Mouse (Mus musculus): ENCODE measurements at regions not wholly inside any gene's neighbourhood (a gene's known extent, or its start where the extent isn't known, plus 50 kb on each side); places are given as distances from the start of the nearest gene placed in this dataset.
A peak's percentile ranks its signal among the peaks of the same experiment; 100 is the strongest.

DNA sequence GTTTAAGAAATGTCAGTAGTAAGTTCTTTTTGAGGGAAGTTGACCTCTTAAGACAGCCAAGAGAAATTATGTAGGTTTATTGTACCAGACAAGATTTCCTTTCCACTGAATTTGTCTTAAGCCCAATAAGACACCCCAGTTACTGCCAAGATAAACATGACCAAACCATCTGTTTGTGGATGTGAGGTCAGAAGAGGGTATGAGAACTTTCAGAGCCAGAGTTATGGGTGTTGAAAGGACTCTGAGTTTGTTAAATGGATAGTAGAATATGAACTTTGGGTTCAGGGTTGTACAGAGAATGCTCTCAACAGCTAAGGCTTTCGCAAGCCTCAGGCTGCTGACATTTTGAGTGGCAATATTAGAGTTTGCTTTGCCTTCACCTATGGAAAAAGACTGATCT, 287.7 kb upstream of the Rarb start:
- in situ Hi-C loops (cut with MboI; ENCODE audit: low pct_ligation_motif_present, low pct_unique_long_range_greater_than_20kb, low sequenced_read_pairs) (no loop called here), dilution Hi-C loops (cut with MboI; ENCODE audit: extremely low pct_ligation_motif_present, extremely low pct_unique_long_range_greater_than_20kb, low sequenced_read_pairs) (no loop called here)
- H3K4me1 ChIP-seq (ENCODE audit: control insufficient read depth in 1 of 2, insufficient read depth in 2 of 2): peaks cover 0 to 36% of the 10 kb centered on the region in 2 experiments; a peak in 3 of 4 replicates
- DNase-seq (ENCODE audit: extremely low read depth): no peak
- no peaks in the 10 kb centered on the region for H3K9me3 ChIP-seq (replicated peaks; ENCODE audit: low read length)
- H3K27me3 ChIP-seq (replicated peaks): no peaks in the 10 kb centered on the region
- H3K79me2 ChIP-seq (replicated peaks; ENCODE audit: control insufficient read depth, extremely low read depth, insufficient read depth, poor library complexity, severe bottlenecking): no peaks in the 10 kb centered on the region
- H3K9ac ChIP-seq (ENCODE audit: insufficient read depth, low read depth): no peak overlapping the region
- no peak for TF ChIP-seq PAX5 (IDR thresholded peaks at IDR 0.05; ENCODE audit: low read length)
- TF ChIP-seq NELFE (IDR thresholded peaks at IDR 0.05; ENCODE audit: low read depth, low read length): no peak
- TF ChIP-seq SIN3A (IDR thresholded peaks at IDR 0.05; ENCODE audit: low read length): no peak
- TF ChIP-seq USF1 (IDR thresholded peaks at IDR 0.05; ENCODE audit: low read depth, low read length): no peak
- no peak for TF ChIP-seq JUN (IDR thresholded peaks at IDR 0.05; ENCODE audit: insufficient read depth, low read depth, low read length)
- TF ChIP-seq SMC3 (IDR thresholded peaks at IDR 0.05; ENCODE audit: low read depth, low read length): no peak
- no peak for TF ChIP-seq GABPA (IDR thresholded peaks at IDR 0.05; ENCODE audit: insufficient replicate concordance, low read depth, low read length)
- no peak for TF ChIP-seq TBP (conservative IDR thresholded peaks at IDR 0.05; ENCODE audit: low read depth, low read length)
- no peak for TF ChIP-seq CHD2 (IDR thresholded peaks at IDR 0.05; ENCODE audit: low read length)
- TF ChIP-seq POLR2AphosphoS2 (IDR thresholded peaks at IDR 0.05; ENCODE audit: low read depth, low read length): no peak
- TF ChIP-seq ETS1 (conservative IDR thresholded peaks at IDR 0.05; ENCODE audit: low read depth, low read length): no peak
- TF ChIP-seq UBTF (IDR thresholded peaks at IDR 0.05; ENCODE audit: low read depth, low read length): no peak
- TF ChIP-seq ZC3H11A (IDR thresholded peaks at IDR 0.05; ENCODE audit: low read depth, low read length): no peak
- TF ChIP-seq JUND (conservative IDR thresholded peaks at IDR 0.05; ENCODE audit: low read depth, low read length): no peak
- TF ChIP-seq POLR2A (IDR thresholded peaks at IDR 0.05; ENCODE audit: low read depth, low read length): no peak
- H3K4me3 ChIP-seq (replicated peaks in 1 of 3; ENCODE audit: low read depth in 2 of 3, low read length in 2 of 3, poor library complexity in 1 of 3): no peak overlapping the region
- H3K36me3 ChIP-seq (replicated peaks in 1 of 2; ENCODE audit: control insufficient read depth in 1 of 2, insufficient read depth in 1 of 2, low read length in 1 of 2): no peaks in the 10 kb centered on the region
- no peak overlapping the region for H3K27ac ChIP-seq (ENCODE audit: insufficient read depth, low read depth)
- H3K4me2 ChIP-seq (ENCODE audit: insufficient read depth, low read depth, poor library complexity, severe bottlenecking): no peak overlapping the region

DNA sequence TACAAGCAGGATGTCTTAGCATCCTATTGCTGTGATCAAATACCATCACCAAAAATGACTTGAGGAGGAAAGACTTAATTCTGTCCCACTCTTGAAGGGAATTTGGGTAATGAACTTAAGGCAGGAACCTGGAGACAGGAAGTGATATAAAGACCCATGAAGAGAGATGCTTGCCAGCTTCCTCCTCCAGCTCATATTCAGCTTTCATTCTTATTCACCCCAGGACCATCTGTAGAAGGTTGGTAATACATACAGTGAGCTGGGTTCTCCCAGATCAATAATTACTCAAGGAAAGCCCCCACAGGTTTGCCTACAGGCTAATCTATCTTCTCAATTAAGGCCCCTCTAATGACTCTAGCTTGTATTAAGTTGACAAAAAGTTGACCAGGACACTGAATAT, 283.5 kb upstream of the Rarb start:
- H3K36me3 ChIP-seq (replicated peaks in 1 of 2; ENCODE audit: control insufficient read depth in 1 of 2, insufficient read depth in 1 of 2, low read length in 1 of 2): no peaks in the 10 kb centered on the region
- dilution Hi-C loops (cut with MboI; ENCODE audit: extremely low pct_ligation_motif_present, extremely low pct_unique_long_range_greater_than_20kb, low sequenced_read_pairs): no loop called here
- no peaks in the 10 kb centered on the region for H3K27me3 ChIP-seq (replicated peaks)
- DNase-seq (ENCODE audit: extremely low read depth): peak; percentile 71
- no peak overlapping the region for H3K9ac ChIP-seq (ENCODE audit: insufficient read depth, low read depth)
- no peaks in the 10 kb centered on the region for H3K9me3 ChIP-seq (replicated peaks; ENCODE audit: low read length)
- no peak overlapping the region for H3K27ac ChIP-seq (ENCODE audit: insufficient read depth, low read depth)
- peaks cover 0 to 46% of the 10 kb centered on the region in 2 experiments; a peak in 3 of 4 replicates for H3K4me1 ChIP-seq (ENCODE audit: control insufficient read depth in 1 of 2, insufficient read depth in 2 of 2)
- in situ Hi-C loops (cut with MboI; ENCODE audit: low pct_ligation_motif_present, low pct_unique_long_range_greater_than_20kb, low sequenced_read_pairs): no loop called here
- no peak overlapping the region for H3K4me3 ChIP-seq (replicated peaks in 1 of 3; ENCODE audit: low read depth in 2 of 3, low read length in 2 of 3, poor library complexity in 1 of 3)
- H3K4me2 ChIP-seq (ENCODE audit: insufficient read depth, low read depth, poor library complexity, severe bottlenecking): no peak overlapping the region
- H3K79me2 ChIP-seq (replicated peaks; ENCODE audit: control insufficient read depth, extremely low read depth, insufficient read depth, poor library complexity, severe bottlenecking): no peaks in the 10 kb centered on the region
- TF ChIP-seq NRF1 (IDR thresholded peaks at IDR 0.05; ENCODE audit: low read depth, low read length) (no peak), MEF2A (IDR thresholded peaks at IDR 0.05; ENCODE audit: borderline replicate concordance, low read depth, low read length) (peak; percentile 71; the same call in 1 of the 2 replicates), MXI1 (IDR thresholded peaks at IDR 0.05; ENCODE audit: low read depth, low read length) (no peak), RAD21 (IDR thresholded peaks at IDR 0.05; ENCODE audit: low read depth, low read length) (no peak), PAX5 (IDR thresholded peaks at IDR 0.05; ENCODE audit: low read length) (no peak), MAFK (IDR thresholded peaks at IDR 0.05; ENCODE audit: insufficient replicate concordance, low read length) (peak; percentile 50; the same call in 1 of the 2 replicates), TBP (conservative IDR thresholded peaks at IDR 0.05; ENCODE audit: low read depth, low read length) (no peak), JUND (conservative IDR thresholded peaks at IDR 0.05; ENCODE audit: low read depth, low read length) (peak; percentile 97), KAT2A (IDR thresholded peaks at IDR 0.05; ENCODE audit: insufficient replicate concordance, low read length) (no peak), MYC (IDR thresholded peaks at IDR 0.05; ENCODE audit: low read depth, low read length) (0 out of 2 replicates have a peak, but pooled peaks have one; percentile 24), CTCF (conservative IDR thresholded peaks at IDR 0.05 in 1 of 2, IDR thresholded peaks at IDR 0.05 in 1 of 2; ENCODE audit: low read depth in 2 of 2, low read length in 2 of 2) (no peak), EP300 (IDR thresholded peaks at IDR 0.05; ENCODE audit: low read length) (peak; percentile 99), MAZ (IDR thresholded peaks at IDR 0.05; ENCODE audit: low read depth, low read length) (no peak), E2F4 (IDR thresholded peaks at IDR 0.05; ENCODE audit: insufficient replicate concordance, low read depth, low read length) (no peak), POLR2A (IDR thresholded peaks at IDR 0.05; ENCODE audit: low read depth, low read length) (no peak), UBTF (IDR thresholded peaks at IDR 0.05; ENCODE audit: low read depth, low read length) (no peak), CHD2 (IDR thresholded peaks at IDR 0.05; ENCODE audit: low read length) (peak; percentile 63), ELF1 (IDR thresholded peaks at IDR 0.05; ENCODE audit: low read depth, low read length) (no peak), GABPA (IDR thresholded peaks at IDR 0.05; ENCODE audit: insufficient replicate concordance, low read depth, low read length) (no peak), IRF4 (IDR thresholded peaks at IDR 0.05; ENCODE audit: low read depth, low read length) (peak; percentile 97), SIN3A (IDR thresholded peaks at IDR 0.05; ENCODE audit: low read length) (no peak), USF1 (IDR thresholded peaks at IDR 0.05; ENCODE audit: low read depth, low read length) (no peak), ZMIZ1 (IDR thresholded peaks at IDR 0.05; ENCODE audit: low read depth, low read length) (no peak), TCF12 (IDR thresholded peaks at IDR 0.05; ENCODE audit: low read depth, low read length) (peak; percentile 83), NELFE (IDR thresholded peaks at IDR 0.05; ENCODE audit: low read depth, low read length) (no peak), CHD1 (IDR thresholded peaks at IDR 0.05; ENCODE audit: low read depth, low read length) (no peak), ZC3H11A (IDR thresholded peaks at IDR 0.05; ENCODE audit: low read depth, low read length) (no peak)

Measured in CH12.LX (cell line).